Mouse (Mus musculus) B cell, adult 2 months (primary cell): ENCODE data around the gene Pgs1.

ENCODE experiments used
- DNase-seq, 2 experiments: peaks; one replicate each; pipeline ENCODE4 v3.0.0; 2022

Gene Pgs1

GRCm38 (mm10) chr11:117977694-117978360 lies 8.3 kb upstream of the Pgs1 start:
- no peak for DNase-seq

DNA sequence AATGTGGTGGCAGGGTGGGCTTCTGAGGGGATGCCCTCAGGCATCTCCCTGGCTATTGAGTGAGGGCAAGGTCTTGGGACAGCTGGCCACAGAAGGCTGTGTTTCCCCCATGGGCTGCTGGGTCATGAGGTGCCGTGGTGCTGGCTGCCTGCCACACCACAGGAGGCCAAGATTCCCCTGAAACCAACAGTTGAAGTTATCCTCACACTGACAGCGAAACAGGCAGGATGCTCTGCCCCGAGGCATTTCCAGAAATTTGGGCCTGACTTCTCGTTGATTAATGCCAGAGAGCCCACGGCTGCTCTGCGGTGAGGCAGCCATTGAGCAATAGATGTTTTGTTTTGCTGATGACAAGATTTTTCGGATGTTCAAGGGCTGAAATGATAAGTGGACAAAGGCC lies 6.7 kb upstream of the Pgs1 start:
- DNase-seq, result no peak

- no peak for DNase-seq
Measured at GRCm38 (mm10) chr11:117982426-117982825, 3.7 kb upstream of the Pgs1 start.

- no peak for DNase-seq
Measured at GRCm38 (mm10) chr11:117983770-117984169, 2.3 kb upstream of the Pgs1 start.

- peak in 1 of 2 experiments; percentile 53 for DNase-seq
Measured at GRCm38 (mm10) chr11:117987032-117987451, 950 bp downstream of the Pgs1 start.

- DNase-seq, result no peak
Measured at GRCm38 (mm10) chr11:117987968-117988367, 1.9 kb downstream of the Pgs1 start.

- no peak for DNase-seq
Measured at GRCm38 (mm10) chr11:117989241-117989640, 3.1 kb downstream of the Pgs1 start.

DNA sequence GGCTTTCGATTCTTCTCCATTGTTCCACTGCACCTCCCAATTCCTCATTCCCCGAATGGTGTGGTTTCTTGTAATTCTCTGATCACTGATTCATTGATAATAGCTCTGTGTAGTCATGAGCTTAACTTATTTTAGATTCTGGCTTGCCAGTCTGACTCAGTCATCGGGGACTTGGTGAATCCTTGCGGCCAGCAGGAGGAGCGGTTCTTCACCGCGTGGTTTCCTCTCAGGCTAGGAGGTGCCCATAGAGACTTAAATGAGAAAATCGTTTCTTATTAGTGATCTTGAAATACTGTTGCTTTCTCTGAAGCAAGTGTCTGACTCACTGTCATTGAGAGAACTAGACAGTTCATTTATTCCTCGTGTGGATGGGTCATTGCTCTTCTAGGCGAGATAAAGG lies 3.8 kb downstream of the Pgs1 start:
- DNase-seq, result peak in 1 of 2 experiments; percentile 15

DNA sequence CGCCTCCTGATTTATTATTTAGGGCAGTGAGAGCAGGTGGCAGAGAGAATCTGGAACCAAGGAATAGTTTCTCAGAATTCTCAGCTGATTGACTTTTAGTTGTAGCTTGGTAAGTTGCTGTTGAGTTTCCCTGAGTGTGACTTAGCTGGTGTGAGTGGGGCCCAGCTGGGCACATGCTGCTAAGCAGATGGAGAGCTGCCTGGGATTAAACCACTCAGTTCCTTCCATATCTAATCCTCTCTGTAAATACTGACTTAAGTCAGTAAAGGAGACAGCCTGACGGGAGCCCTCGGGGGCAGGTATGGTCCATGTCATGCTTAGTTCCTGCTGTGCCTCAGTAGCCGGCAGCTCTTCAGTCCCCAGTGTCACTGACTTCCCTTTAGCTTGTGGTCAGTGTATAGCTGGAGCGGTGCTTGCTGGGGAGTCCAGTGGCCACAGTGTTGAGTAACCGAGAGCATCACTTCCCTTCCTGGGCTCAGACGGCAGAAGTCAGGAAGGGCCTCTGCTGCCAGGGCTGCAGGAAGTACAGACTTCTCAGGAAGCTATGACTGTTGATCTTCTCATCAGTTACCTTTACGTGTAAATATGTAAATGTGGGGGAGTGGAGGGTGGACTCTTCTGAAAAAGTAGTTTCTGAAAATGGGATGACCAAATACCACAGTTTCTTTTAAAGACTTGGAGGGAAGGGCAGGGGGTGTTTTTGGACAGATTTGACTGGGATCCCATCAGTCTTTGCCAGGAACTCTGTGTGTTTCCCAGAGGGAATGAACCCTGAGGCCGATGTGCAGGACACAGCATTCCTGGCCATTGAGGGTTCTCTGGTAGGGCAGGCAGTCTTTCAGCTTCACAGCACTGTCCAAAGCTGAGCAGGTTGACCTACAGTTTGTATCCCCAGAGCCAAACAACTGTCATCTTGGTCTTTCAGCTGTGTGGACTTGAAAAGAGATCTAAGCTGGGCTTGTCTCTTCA lies 5.7 kb downstream of the Pgs1 start:
- DNase-seq, result peak; percentile 43 to 44

DNA sequence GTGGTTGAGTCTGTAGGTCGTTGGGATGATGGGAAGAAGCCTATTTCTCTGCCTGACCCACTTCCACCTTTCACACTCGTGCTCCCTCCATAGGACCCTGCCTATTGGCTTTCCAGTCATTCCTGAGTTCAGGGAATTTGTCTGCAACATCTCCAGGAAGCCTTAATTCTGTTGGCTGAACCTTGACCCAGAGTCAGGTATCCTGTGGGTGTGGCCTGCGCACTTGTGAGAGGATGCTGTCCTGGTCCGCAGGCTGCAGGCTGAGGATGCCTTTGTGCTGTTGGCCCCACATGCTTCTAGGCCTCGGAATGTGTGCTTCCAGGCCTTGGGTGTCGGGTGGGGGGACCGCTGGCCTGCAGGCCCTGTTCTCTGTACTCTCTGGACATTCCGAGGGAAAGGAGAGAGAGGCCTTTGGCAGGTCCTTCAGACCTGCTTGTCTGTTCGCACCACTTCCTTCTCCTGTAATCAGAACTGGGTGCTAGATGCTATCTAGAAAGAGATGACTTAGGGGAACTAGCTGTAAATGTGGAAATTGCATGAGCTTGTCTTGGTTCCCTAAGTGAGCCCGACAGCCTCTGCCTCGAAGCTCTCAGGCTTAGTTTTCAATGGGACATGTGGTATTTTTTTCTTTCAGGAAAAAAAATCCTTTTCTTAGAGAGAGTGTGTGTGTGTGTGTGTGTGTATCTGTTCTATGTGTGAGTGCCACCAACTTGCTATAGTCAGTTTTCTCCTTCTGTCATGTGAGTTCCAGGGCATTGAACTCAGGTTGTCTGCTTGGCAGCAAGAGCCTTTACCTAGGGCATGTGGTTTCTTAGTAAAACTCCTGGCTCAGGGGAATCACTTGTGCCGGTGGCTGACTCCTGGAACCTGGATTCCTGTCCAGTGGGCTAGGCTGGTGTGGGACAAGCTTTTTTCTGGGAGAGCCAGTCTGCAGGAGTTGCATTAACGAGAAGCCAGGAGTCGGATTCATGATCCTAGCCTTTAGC lies 7.4 kb downstream of the Pgs1 start:
- no peak for DNase-seq

DNA sequence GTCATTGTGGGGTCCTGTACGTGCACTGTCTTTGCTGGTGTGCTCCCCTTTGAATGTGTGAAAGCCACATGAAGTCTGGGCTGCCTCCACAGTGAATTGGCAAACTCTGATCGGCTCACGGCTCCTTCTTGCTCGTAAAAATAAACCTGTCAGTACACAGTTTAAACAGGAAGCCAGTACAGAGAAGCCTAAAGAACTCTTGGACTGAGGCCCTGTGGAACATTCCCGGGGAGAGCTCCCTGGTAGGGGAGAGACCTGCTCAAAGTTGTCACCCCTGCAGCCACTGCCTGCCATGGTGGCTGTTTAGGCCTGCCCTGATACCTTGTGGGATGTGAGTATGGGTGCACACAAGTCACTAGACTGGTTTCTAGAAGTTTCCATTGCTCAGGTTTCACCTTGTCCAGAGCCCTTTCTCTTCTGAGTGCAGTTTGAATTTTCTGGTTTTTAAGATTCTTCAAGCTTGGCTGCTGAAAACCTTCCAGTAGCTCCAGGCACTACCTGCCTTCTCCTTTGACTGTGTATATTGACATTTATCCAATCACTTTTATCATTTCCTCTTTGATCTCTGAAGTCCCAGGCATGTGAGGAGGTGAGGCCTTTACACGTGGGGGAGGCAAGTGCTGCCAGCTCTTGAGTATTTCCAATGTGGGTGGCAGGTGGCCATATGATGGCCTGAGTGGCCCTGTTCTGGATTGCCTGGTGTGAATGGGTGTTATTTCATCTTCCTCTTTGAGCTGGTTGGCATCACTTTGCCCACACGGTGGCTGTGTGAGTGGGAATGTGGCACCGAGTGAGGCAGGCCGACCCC lies 8.4 kb downstream of the Pgs1 start:
- no peak for DNase-seq

DNA sequence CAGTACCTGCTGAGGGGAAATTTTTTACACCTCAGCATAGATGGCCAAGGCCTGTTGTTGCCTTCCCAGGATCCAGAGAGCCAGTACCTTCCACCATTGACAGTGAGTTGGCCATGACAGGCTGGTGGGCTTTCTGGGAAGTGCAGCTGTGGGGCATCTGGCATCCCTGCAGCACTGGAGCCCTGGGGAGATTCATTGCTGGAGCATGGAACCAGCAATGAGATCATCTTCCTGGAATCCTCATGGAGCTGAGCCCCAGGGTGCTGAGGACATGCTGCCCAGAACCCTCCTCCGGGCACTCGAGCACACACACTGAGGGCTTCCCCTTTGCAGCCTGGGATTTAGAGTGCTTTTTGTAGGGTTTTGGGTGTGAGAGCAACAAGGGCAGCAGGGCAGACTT lies 9.2 kb downstream of the Pgs1 start:
- DNase-seq, result no peak

GRCm38 (mm10) chr11:117995661-117996060 lies 9.6 kb downstream of the Pgs1 start:
- DNase-seq, result no peak

GRCm38 (mm10) chr11:117996066-117996465 lies 10.0 kb downstream of the Pgs1 start:
- no peak for DNase-seq

DNA sequence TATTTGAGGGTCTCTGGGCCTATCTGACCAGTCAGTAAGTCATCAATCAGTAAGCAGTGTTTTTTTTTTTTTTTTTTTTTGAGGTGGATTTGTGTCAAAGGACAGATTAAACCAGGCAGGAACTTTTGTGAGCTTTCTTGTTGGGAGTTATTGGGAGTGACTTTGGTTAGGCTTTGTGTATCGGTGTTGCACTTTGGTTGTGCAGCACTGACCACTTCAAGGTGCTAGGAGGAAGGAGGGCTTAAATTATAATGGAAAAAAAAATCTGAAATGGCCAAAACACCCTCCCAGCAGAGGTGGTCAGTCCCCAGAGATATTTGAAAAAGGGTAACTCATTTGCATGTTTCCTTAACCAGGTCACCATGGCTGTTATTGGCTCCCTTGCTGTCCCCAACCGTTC lies 11.0 kb downstream of the Pgs1 start:
- DNase-seq, result no peak

DNA sequence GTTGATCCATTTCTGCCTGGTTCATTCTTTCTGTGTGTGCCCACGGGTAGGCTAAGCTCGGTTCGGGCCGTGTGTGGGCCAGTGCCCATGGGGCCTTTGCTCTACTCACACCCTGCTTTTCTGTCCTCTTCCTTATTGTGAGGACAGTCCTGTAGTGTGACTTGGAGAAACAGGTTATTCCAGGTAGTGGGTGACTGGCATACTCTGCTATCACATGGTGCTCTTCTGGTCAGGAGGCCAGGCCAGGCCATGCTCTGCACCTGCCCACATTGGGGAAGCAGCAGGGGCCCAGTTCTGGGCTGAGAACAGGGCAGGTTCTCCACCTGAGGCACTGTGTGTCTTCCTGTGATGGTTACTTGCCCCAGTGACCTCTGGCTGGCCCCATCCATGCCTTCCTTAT lies 12.3 kb downstream of the Pgs1 start:
- no peak for DNase-seq

DNA sequence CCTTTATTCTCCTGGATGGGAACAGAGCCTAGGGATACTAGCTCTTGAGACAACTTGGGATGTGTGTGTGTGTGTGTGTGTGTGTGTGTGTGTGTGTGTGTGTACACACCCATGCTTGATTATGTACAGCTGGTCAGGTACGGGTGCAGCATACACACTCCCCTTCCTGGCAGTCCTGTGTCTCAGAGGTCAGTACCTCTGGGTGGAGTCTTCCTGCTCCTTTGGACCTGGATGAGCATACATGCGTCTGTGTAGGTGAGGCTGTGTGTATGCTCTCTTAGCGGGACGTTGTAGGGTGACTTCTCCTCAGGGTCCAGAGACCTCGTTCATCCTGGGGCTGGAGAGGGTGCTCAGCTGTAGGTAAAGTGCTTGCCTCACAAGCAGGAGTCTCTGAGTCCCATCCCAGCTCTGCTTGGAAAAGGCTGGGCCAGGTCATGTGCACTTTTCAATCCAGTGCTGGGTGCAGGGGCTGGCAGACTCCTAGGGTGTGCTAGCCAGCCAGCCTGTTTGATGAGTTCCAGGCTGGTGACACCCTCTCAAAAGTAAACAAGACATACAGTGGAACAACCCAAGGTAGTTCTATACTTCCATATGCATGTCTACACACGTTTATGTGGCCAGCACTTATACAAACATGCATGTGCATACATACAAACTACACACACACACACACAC lies 13.3 kb downstream of the Pgs1 start:
- no peak for DNase-seq

DNA sequence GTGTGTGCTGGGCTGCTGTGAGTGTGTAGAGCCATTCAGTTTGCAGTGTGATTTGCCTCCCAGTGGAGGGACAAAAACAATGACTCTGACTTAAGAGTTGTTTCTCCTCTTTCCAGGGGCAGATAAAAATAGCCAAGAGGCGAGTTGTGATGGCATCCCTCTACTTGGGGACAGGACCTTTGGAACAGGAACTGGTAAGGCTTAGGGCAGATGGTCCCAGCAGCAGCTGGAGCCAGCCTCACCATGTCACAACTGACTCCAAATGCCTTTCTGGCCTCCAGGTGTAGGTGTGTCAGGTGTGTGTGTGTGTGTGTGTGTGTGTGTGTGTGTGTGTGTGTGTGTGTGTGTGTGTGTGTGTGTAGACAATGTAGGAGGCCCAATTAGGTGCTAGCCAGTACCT lies 14.0 kb downstream of the Pgs1 start:
- no peak for DNase-seq

DNA sequence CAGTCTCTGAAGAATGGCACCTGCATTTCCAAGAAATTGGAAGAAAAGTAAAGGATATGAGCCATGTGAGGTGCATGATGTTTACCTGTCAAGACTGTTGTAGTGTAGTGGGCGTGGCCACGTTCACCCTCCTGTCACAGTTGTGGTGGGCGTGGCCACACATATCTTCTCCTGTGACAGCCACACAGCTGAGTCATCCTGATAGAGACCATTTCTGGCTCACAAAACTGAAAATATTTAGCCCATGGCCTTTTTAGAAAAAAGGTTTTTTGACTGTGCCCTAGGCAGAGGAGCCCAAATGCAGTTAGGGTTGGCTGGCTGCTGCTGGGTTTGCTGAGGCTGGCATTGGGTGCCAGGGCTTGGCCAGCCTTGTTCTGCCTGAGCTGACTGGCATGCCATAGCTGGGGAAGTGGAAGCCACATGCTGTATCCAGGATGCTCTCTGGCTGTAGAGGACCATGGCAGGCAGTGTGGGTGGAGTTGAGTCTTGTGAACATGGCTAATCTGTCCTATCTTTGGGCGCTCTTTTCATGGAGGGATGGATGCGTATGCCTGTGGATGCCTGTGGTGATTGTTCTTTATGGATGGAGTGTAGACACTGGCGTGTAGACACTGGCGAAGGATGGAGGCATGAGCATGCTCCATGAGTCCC lies 14.6 kb downstream of the Pgs1 start:
- DNase-seq, result no peak

- DNase-seq, result no peak
Measured at GRCm38 (mm10) chr11:118003176-118003575, 17.1 kb downstream of the Pgs1 start.

GRCm38 (mm10) chr11:118003718-118004117 lies 17.6 kb downstream of the Pgs1 start:
- DNase-seq, result no peak
